24 mouse cellular contexts compared by ENCODE assay signal in the genomic region with DNA sequence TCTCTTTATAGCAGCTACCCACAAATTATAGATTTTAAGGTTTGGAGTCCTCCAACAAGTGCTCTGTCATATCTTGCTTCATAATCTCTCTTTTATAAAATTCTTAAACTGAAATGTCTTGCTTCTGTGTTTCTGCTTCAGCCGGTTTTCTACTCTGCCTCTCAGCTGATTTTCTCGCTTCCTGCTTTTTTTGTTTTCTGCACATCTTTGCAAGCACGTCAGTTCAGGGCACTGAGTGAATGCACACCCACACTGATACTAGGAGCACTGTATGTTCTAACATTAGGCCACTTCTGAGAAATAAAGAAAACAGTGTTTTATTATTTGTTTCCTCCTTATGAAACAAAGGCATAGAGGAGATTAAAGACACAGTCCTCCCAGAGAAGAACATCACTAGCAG.
"Had no signal": no experiment of that assay in that cellular context is flagged by ENCODE, and none has a peak within 500 bp of the region (broad histone marks: within the 10 kb centered on the region; RNA-seq: fewer than 3 reads in every experiment).

No protein-coding gene starts in this region.

- H3K27ac ChIP-seq: heart, adult 2 months; hindbrain, embryonic 14.5 days; intestine, embryonic 15.5 days; layer of hippocampus, adult 2 months; left cerebral cortex, adult 2 months; limb, embryonic 13.5 days; limb, embryonic 15.5 days; liver, embryonic 12.5 days; liver, embryonic 14.5 days had no signal

- H3K27me3 ChIP-seq: heart, embryonic 12.5 days; intestine, embryonic 15.5 days; limb, embryonic 13.5 days; limb, embryonic 15.5 days; liver, embryonic 12.5 days had no signal

- DNase-seq: gastrocnemius, postnatal 14 days; gastrocnemius, postnatal 36 days; heart, adult 11 months; heart, adult 2 months; heart, postnatal 10 days; heart, postnatal 36 days; kidney, adult 18-20 months; kidney, adult 8-10 months; kidney, postnatal 10 days; kidney, postnatal 25 days; kidney, postnatal 4 days; layer of hippocampus, adult 9-11 months; left cerebral cortex, postnatal 4 days had no signal

- H3K9ac ChIP-seq: heart, embryonic 12.5 days; hindbrain, embryonic 14.5 days; intestine, embryonic 15.5 days; limb, embryonic 13.5 days; limb, embryonic 15.5 days; liver, embryonic 12.5 days; liver, embryonic 14.5 days had no signal

- H3K9me3 ChIP-seq: heart, embryonic 12.5 days; intestine, embryonic 15.5 days; limb, embryonic 13.5 days; limb, embryonic 15.5 days; liver, embryonic 12.5 days had no signal

- H3K36me3 ChIP-seq: heart, embryonic 12.5 days; intestine, embryonic 15.5 days; limb, embryonic 13.5 days; limb, embryonic 15.5 days; liver, embryonic 12.5 days had no signal

- H3K4me2 ChIP-seq: heart, embryonic 12.5 days; hindbrain, embryonic 14.5 days; intestine, embryonic 15.5 days; limb, embryonic 13.5 days; limb, embryonic 15.5 days; liver, embryonic 12.5 days had no signal

- H3K4me3 ChIP-seq: heart, adult 2 months; heart, embryonic 12.5 days; intestine, embryonic 15.5 days; layer of hippocampus, adult 2 months; left cerebral cortex, adult 2 months; limb, embryonic 13.5 days; limb, embryonic 15.5 days; liver, embryonic 12.5 days had no signal

- ATAC-seq: hindbrain, embryonic 16.5 days; intestine, embryonic 15.5 days; intestine, postnatal 0 days; liver, embryonic 12.5 days had no signal

- H3K4me1 ChIP-seq: intestine, embryonic 15.5 days; limb, embryonic 13.5 days; limb, embryonic 15.5 days; liver, embryonic 12.5 days had no signal
